Mouse (Mus musculus): ENCODE results near the gene Olfr1298. TPM values are rescaled to one million over a fixed set of nuclear protein-coding genes. Genes with fewer than 3 reads are reported as not detected.

Gene Olfr1298
- polyA plus RNA-seq (2014; fragmentation: Nextera tagmentation; extraction: Ambion mirVana), result not detected in 2 replicates

- DNase-seq (ENCODE audit: low spot score) (no peak), ATAC-seq (no peak)
- no peaks in the 10 kb centered on the region for H3K9me3 ChIP-seq (replicated peaks; ENCODE audit: control insufficient read depth, low read length)
- no peaks in the 10 kb centered on the region for H3K4me1 ChIP-seq (ENCODE audit: control insufficient read depth, insufficient read depth, low read length)
- H3K36me3 ChIP-seq (ENCODE audit: control insufficient read depth, insufficient read depth, low read length), result no peaks in the 10 kb centered on the region
- no peak within 1 kb of the TSS for H3K27ac ChIP-seq (ENCODE audit: low read depth, low read length)
- H3K27me3 ChIP-seq (replicated peaks; ENCODE audit: control insufficient read depth, insufficient read depth, low read length), result no peaks in the 10 kb centered on the region
- H3K4me2 ChIP-seq (ENCODE audit: low read length), result no peak within 1 kb of the TSS
- no peak within 1 kb of the TSS for H3K9ac ChIP-seq (ENCODE audit: low read length)
- no peak within 1 kb of the TSS for H3K4me3 ChIP-seq (ENCODE audit: low read depth, low read length)
- WGBS, result 81% methylated on average over 1 of the region's 1 CpGs
Measured at GRCm38 (mm10) chr2:111649101-111649500, at the start of gene Olfr1298. Gene Olfr1298 (minus strand): TSS chr2:111649201.

- Histone ChIP-seq H3K9ac (ENCODE audit: low read length) (no peak within 1 kb of the TSS), H3K36me3 (ENCODE audit: control insufficient read depth, insufficient read depth, low read length) (no peaks in the 10 kb centered on the region), H3K4me3 (ENCODE audit: low read depth, low read length) (no peak within 1 kb of the TSS), H3K27ac (ENCODE audit: low read depth, low read length) (no peak within 1 kb of the TSS), H3K4me1 (ENCODE audit: control insufficient read depth, insufficient read depth, low read length) (no peaks in the 10 kb centered on the region), H3K9me3 (replicated peaks; ENCODE audit: control insufficient read depth, low read length) (no peaks in the 10 kb centered on the region), H3K27me3 (replicated peaks; ENCODE audit: control insufficient read depth, insufficient read depth, low read length) (no peaks in the 10 kb centered on the region), H3K4me2 (ENCODE audit: low read length) (no peak within 1 kb of the TSS)
- DNase-seq (ENCODE audit: low spot score), result no peak
- ATAC-seq, result no peak
- WGBS, result 83% methylated on average over 4 of the region's 4 CpGs
Measured at GRCm38 (mm10) chr2:111661119-111661518, 12.1 kb upstream of the Olfr1298 start, which contains the start of gene Olfr1299. Gene Olfr1299 (plus strand): TSS chr2:111661419.

- H3K4me2 ChIP-seq (ENCODE audit: low read length), result no peak within 1 kb of the TSS
- H3K36me3 ChIP-seq (ENCODE audit: control insufficient read depth, insufficient read depth, low read length), result no peaks in the 10 kb centered on the region
- no peak for DNase-seq (ENCODE audit: low spot score)
- H3K9me3 ChIP-seq (replicated peaks; ENCODE audit: control insufficient read depth, low read length), result no peaks in the 10 kb centered on the region
- no peaks in the 10 kb centered on the region for H3K27me3 ChIP-seq (replicated peaks; ENCODE audit: control insufficient read depth, insufficient read depth, low read length)
- no peak within 1 kb of the TSS for H3K9ac ChIP-seq (ENCODE audit: low read length)
- no peaks in the 10 kb centered on the region for H3K4me1 ChIP-seq (ENCODE audit: control insufficient read depth, insufficient read depth, low read length)
- 81% methylated on average over 1 of the region's 1 CpGs for WGBS
- no peak within 1 kb of the TSS for H3K4me3 ChIP-seq (ENCODE audit: low read depth, low read length)
- no peak for ATAC-seq
- no peak within 1 kb of the TSS for H3K27ac ChIP-seq (ENCODE audit: low read depth, low read length)
Measured at GRCm38 (mm10) chr2:111626397-111626796, 22.6 kb downstream of the Olfr1298 start, which contains the start of gene Olfr1297. Gene Olfr1297 (minus strand): TSS chr2:111626497.

Other genes with a start within 250 kb of the Olfr1298 start
- not detected in 2 replicates for gene Olfr1286, start 226.1 kb downstream of the Olfr1298 start, polyA plus RNA-seq (2014; fragmentation: Nextera tagmentation; extraction: Ambion mirVana)
- not detected in 2 replicates for gene Olfr1287, start 200.1 kb downstream of the Olfr1298 start, polyA plus RNA-seq (2014; fragmentation: Nextera tagmentation; extraction: Ambion mirVana)
- not detected in 2 replicates for gene Olfr1288, start 175.1 kb downstream of the Olfr1298 start, polyA plus RNA-seq (2014; fragmentation: Nextera tagmentation; extraction: Ambion mirVana)
- not detected in 2 replicates for gene Olfr1289, start 168.4 kb downstream of the Olfr1298 start, polyA plus RNA-seq (2014; fragmentation: Nextera tagmentation; extraction: Ambion mirVana)
- not detected in 2 replicates for gene Olfr1290, start 155.4 kb downstream of the Olfr1298 start, polyA plus RNA-seq (2014; fragmentation: Nextera tagmentation; extraction: Ambion mirVana)
- gene Olfr1291-ps1, start 152.0 kb downstream of the Olfr1298 start, polyA plus RNA-seq (2014; fragmentation: Nextera tagmentation; extraction: Ambion mirVana), result not detected in 2 replicates
- gene Olfr1293-ps, start 124.0 kb downstream of the Olfr1298 start, polyA plus RNA-seq (2014; fragmentation: Nextera tagmentation; extraction: Ambion mirVana), result not detected in 2 replicates
- gene Olfr1294, start 108.9 kb downstream of the Olfr1298 start, polyA plus RNA-seq (2014; fragmentation: Nextera tagmentation; extraction: Ambion mirVana), result not detected in 2 replicates
- gene Olfr1295, start 79.5 kb downstream of the Olfr1298 start, polyA plus RNA-seq (2014; fragmentation: Nextera tagmentation; extraction: Ambion mirVana), result not detected in 2 replicates
- gene Olfr1297, start 22.7 kb downstream of the Olfr1298 start, polyA plus RNA-seq (2014; fragmentation: Nextera tagmentation; extraction: Ambion mirVana), result not detected in 2 replicates
- gene Olfr1299, start 12.2 kb upstream of the Olfr1298 start, polyA plus RNA-seq (2014; fragmentation: Nextera tagmentation; extraction: Ambion mirVana), result not detected in 2 replicates
- gene Olfr1301, start 101.8 kb upstream of the Olfr1298 start, polyA plus RNA-seq (2014; fragmentation: Nextera tagmentation; extraction: Ambion mirVana), result not detected in 2 replicates
- not detected in 2 replicates for gene Olfr1302, start 128.2 kb upstream of the Olfr1298 start, polyA plus RNA-seq (2014; fragmentation: Nextera tagmentation; extraction: Ambion mirVana)
- gene Olfr1303, start 171.1 kb upstream of the Olfr1298 start, polyA plus RNA-seq (2014; fragmentation: Nextera tagmentation; extraction: Ambion mirVana), result not detected in 2 replicates
- gene Olfr1305, start 227.9 kb upstream of the Olfr1298 start, polyA plus RNA-seq (2014; fragmentation: Nextera tagmentation; extraction: Ambion mirVana), result not detected in 2 replicates